Mouse (Mus musculus) urinary bladder, postnatal 10 days (tissue): Measurements from ENCODE around the gene Mrgprg.

ENCODE experiments used
- DNase-seq: peaks from one replicate; pipeline ENCODE4 v3.0.0; 2022; ENCODE audit warnings: low spot score

Gene Mrgprg

DNA sequence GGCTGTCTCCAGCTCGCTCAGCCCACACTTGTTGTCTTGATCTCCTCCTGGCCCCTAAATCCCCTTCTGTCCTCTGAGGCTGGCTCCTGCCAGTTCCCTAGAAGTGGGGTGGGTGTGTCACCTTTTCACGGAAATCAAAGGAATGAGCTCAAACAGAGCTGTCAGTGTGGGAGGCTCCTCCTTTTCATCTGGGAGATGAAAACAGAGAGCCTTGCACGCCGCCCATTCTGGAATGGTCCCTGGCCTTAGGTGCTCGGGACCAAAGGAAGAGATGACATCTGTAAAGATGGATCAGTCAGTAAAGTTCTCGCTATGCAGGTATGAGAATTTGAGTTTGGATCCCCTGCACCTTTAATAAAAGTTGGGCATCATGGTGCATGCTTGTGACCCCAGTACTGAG is at the start of gene Mrgprg:
Mrgprg (minus strand) TSS at position 101 of the 400 bp plus-strand sequence.
- DNase-seq: no peak

DNA sequence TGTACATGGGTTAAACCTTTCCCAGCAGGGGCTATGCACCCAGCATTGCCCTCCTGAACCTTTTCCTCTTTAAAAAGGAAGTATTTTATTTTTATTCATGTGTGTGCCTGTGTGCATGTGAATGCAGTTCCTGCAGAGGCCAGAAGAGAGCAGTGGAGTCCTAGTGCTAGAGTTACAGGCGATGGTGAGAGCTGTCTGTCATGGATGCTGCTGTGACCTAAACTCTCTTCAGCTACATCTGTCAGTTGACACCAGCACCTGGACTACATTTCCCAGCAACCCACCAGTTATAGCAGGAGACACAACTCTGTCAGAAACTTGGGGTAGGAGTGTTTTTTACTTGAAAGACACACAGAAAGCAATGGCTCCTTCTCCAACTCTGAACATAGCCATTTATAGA is 42.1 kb upstream of the Mrgprg start:
- DNase-seq: no peak

DNA sequence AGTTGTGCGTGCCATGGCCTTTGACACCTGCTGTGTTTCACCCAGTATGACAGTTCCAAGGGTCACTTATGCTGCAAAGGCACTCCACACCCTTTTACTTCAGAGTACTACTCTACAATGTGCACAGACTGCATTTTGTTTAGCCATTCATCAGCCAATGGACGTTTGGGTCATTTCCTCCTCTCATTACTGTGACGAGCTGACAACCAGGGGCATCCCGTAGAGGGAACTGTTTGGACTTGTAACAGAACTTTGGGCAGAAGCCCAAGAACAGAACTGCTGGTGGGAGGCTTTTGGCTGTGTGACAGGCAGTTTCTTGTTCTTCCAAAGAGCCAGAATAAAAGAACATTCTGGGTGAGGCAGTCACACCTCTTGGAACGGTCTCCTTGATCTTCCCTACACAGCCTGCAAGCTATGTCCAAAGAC is 38.4 kb upstream of the Mrgprg start:
- DNase-seq: no peak

- DNase-seq: no peak
Observed at GRCm38 (mm10) chr7:143801195-143802065, 34.6 kb upstream of the Mrgprg start.

GRCm38 (mm10) chr7:143800770-143801169 is 34.0 kb upstream of the Mrgprg start:
- DNase-seq: no peak

- no peak for DNase-seq
Observed at GRCm38 (mm10) chr7:143798783-143799182, 32.0 kb upstream of the Mrgprg start.

DNA sequence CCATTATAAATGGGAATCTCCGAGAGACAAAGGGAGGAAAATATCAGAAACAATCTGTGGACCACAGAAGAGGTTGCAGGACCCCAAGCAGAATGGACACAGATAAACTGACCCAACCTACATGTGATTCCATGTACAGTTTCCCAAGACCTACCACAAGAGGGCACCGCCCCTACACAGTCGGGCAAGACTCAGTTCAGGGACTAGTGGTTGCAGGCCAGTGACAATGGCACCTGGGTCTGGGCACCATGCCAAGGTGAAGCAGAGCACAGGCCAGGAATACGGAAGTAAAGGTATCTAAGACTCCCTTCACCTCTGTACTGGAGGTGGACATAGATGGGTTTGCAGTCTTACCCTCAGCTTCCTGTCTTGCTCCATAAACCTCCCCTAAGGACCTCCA is 26.3 kb upstream of the Mrgprg start:
- DNase-seq: no peak

- DNase-seq: no peak
Observed at GRCm38 (mm10) chr7:143792336-143792985, 25.7 kb upstream of the Mrgprg start.

DNA sequence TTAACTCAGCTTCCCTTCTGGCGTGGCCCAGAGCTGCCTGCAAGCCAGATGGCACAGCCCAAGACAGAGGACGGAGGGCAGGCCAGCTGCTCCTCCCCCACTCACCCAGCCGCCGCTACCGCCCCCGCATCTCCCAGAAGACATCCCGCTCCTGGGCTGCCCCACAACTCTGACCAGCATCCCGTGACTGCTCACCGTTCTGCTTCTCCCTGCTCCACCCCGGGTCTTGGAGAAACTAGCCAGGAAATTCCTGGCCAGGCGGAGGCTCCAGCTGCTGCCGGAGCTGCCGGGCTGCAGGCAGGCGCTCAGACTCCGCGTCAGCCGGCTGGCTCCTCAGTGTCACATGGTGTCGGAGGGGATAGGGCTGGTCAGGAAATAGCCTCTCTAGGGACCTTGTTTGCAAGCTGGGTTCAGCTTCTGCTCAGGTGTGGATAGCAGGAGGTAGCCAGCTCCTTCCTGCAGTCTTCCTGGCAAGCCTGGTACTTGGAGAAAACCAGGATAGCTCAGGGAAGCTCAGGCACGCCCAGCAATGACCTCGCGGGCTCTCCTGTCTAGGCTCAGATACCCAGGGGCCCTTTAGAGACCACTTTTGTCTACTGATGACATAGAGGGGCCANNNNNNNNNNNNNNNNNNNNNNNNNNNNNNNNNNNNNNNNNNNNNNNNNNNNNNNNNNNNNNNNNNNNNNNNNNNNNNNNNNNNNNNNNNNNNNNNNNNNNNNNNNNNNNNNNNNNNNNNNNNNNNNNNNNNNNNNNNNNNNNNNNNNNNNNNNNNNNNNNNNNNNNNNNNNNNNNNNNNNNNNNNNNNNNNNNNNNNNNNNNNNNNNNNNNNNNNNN is 17.4 kb upstream of the Mrgprg start, which contains the start of gene Mrgpre:
Mrgpre (minus strand) TSS at position 505 of the 834 bp plus-strand sequence.
- peak; percentile 46 for DNase-seq

DNA sequence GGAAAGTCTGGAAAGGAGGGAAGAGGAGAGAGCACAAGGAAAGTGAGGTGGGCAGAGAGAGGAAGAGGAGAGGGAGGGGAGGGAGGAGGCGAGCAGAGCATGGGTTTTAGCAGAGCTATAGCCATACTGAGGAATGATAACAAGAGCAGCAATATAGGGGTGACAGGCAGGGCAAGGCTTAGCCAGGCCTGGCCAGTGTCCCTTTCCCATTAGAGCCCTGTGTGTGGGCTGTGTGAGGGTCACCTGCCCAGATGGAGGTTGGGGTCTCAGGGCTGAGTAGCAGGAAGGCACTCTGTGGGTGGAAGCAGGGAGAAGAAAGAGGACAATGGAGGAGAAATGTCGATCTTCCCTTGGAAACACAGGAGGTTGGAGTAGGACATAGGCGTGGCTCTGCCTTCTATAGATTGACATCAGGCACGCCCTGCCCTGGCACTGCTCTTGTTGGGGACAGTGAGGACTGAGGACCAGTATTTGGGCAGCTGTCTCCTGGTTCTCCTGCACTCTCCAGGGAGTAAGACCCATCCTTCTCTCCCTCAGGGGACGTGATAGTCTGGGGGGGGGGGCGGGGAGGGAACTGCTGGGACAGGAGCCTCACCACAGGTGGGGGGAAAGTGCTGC is 16.7 kb upstream of the Mrgprg start:
- no peak for DNase-seq

DNA sequence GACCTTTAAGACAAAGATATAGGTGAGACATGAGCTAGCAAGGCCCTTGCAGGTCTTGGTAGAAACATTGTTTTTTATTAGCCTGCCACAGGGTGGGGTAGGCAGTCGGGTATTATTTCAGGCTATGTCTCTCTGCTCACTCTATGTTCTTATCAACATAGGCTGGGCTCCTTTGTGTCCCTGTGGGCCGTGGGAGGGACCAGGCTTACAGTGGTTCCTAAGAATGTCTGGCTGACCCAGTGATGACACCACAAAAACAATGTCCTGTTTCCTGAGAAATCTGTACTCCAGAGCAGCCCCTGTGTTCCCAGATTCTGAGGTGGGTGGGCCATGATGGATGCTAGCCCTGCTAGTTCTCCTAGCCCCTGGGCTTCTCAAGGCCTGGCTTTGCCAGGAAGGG is 10.6 kb upstream of the Mrgprg start:
- DNase-seq: no peak

- DNase-seq: no peak
Observed at GRCm38 (mm10) chr7:143776137-143776536, 9.3 kb upstream of the Mrgprg start.

DNA sequence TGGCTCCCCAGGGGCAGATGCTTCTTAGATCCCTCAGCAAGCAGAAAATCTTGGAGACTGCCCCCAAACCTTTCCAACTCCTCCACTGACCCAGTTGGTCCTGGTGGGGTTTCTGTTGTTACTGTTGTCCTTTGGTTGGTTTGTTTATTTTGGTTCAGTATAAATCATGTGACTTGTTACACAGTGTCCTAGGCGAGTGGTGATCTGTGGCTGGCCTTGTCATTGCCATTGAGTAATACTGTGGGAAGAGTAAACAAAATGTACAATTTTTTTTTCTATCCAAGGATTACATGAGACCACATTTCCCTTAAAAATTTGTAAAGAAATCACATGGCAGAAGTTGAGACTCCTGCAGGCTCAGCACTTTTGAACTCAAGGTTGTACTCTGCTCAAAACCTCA is 2.7 kb upstream of the Mrgprg start:
- DNase-seq: no peak

DNA sequence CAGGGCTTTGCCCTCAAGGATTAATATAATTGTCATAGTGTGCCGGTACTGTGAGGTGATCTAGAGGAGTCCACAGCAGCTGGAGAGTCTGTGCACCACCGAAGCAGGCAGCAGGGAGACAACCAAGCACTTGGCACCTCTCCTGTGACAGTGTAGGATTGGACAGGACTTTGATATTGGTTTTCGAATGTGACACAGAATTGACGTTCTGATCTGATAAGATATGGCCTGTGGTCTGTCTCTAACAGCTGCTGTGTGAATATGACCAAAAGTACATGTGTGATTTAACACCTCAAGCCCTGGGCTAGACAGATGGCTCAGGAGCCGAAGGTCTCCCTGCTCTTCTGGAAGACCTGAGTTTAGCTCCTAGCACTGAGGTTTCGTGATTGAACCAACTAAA is 1.5 kb upstream of the Mrgprg start:
- DNase-seq: no peak

DNA sequence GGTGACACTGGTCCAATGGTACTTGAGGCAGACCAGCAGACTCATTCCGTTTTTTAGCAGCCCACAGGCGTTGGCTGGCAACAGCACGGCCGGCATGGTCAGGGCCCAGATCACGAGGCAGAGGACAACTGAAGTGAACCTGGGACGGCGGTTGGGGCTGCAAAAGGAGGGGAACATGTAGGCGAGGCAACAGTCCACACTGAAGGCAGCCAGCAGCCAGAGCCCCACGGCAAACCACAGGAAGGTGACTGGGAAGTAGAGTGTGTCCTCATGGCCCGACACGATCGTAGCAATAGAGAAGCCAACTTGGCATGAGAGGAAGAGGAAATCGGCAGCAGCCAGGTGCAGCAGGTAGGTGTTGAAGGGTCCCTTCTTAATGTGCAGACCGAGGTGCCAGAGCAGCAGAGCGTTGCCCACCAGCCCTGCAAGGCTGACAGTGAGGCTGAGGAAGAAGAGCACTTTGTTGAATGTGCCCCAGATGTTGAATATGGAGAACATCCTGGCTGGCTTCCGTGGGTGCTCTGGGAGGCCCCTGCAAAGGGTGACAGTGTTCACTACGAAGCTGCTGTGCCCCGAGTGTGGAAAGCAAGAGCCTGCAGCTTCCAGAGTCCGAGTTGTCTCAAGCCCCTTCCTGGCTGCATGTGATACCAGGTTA is 1.8 kb downstream of the Mrgprg start:
- DNase-seq: no peak

DNA sequence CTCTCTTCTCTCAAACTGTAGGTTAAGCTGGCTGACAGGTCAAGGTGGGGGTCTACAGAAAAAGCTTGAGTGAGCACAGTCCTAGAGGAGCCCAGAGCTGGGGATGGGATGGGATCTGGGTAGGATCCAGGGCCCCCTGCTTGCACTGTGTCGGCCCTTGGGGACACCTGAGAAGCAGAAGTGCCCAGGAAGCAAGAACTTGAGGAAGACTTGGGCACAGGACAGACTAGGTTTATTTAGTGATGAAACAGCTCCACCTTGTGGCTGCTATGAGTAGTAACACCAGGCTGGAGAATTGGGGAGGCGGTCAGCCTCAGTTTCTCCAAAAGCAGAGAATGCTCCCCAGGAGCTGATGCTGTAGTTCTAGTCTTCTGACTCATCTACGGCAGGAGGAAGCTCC is 3.0 kb downstream of the Mrgprg start:
- no peak for DNase-seq

DNA sequence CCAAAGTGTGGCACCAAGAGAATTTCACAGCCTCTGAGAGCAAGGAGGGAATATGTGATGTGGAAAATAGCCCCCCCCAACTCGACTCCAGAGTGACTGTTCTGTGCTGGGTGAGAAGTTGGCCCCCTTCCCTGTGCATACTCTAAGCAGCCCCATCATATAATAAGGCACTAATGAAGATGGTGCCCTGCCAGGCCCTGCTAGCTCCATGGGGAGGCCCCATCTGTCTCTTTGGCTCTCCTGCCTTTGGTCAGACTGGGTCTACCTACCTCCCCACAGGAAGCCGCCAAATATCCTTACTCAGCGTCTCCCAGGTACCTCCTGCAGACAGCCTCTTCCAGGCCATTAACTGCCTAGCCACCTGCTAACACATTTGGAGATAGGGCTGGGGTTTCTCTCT is 7.8 kb downstream of the Mrgprg start:
- DNase-seq: no peak

DNA sequence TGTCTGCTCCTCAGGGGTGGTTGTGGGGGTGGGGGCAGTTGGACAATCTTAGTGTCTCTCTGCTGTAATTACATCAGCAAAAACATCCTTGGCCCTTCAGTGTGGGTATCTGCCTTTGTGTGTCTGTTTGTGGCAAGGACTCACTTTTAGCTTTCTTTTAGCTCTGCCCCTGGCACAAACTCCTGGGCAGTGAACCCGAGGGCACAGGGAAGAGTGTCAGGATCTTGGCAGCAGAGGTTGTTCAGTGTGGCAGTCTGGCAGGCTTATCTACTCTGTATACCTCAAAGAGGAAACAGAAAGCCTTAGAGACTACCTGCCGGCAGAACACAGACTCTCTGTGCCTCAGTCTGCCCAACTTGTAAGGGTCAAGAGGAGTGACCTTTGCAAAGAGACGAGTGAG is 9.1 kb downstream of the Mrgprg start:
- DNase-seq: no peak

- no peak for DNase-seq
Observed at GRCm38 (mm10) chr7:143757027-143757390, 9.8 kb downstream of the Mrgprg start.

DNA sequence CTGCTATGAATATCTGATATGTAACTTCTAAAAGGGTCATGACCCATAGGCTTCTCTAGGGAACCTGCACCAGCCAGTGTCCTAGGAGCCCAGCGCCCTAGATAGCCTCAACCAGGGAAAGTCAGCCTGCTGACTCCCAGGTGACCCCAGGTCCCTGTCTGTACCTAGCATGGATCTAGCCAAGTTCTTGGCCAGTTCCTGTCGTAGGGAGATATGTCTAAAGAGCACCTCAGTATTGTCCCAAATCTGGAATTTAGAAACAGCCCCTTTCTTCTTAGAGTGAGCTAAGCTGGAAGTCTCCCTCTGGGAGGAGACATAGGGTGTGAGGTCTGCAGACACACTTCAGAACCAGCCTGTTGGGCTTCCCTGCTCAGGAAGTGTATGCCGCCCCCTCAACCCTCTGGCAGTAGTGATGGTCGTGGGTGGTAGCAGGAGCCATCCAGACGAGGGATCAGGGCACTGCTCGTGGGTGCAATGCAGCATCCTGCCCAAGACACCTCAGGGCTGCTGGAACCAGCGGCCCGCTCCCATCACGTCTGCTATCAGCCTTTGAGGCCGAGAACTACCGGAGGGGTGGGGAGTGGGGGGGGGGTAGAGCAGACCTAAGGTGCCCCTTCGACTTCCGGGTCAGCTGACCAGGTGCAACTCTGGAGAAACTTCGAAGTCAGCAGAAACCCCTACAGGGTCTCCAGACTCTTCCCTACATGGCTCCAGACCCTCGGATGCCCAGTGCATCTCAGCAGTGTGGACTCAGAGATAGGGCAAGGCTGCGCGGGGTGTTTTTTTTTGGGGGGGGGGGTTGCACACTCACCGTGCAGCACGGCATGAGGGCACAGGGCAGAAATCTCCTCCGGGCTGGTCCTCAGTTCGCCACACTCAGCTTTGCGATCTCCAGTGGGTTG is 10.4 kb downstream of the Mrgprg start, which contains the start of gene Osbpl5:
Osbpl5 (minus strand) TSS at position 861 of the 902 bp plus-strand sequence.
- no peak for DNase-seq
